9 mouse cellular contexts compared by ENCODE assay signal in genomic region chr9:61259421-61260174, GRCm38 (mm10).
A peak's percentile ranks its signal among the peaks of the same experiment; 100 is the strongest.
DNase-seq lines count a peak whose midpoint lies in the region; ATAC-seq lines count a peak whose summit lies in the region.
"Had no signal": no experiment of that assay in that cellular context is flagged by ENCODE, and none has a peak within 500 bp of the region (broad histone marks: within the 10 kb centered on the region; RNA-seq: fewer than 3 reads in every experiment).

No protein-coding gene starts in this region.

- H3K4me2 ChIP-seq in embryonic facial prominence, embryonic 14.5 days (ENCODE audit: low read depth, low read length), result no peak overlapping the region
- no peak overlapping the region for H3K4me2 ChIP-seq in intestine, embryonic 15.5 days (replicated peaks)
- no peak overlapping the region for H3K4me2 ChIP-seq in stomach, embryonic 16.5 days (ENCODE audit: low read depth, low read length)
- H3K4me2 ChIP-seq: forebrain, embryonic 13.5 days had no signal

- no peak overlapping the region for H3K4me3 ChIP-seq in embryonic facial prominence, embryonic 14.5 days (ENCODE audit: low read depth, low read length)
- no peak overlapping the region for H3K4me3 ChIP-seq in intestine, embryonic 15.5 days (replicated peaks)
- H3K4me3 ChIP-seq in stomach, embryonic 16.5 days (replicated peaks; ENCODE audit: low read length), result no peak overlapping the region
- H3K4me3 ChIP-seq: forebrain, embryonic 13.5 days had no signal

- no peak overlapping the region; the same call in 1 of the 2 replicates for H3K27ac ChIP-seq in embryonic facial prominence, embryonic 14.5 days (replicated peaks; ENCODE audit: low read depth, low read length)
- no peak overlapping the region for H3K27ac ChIP-seq in intestine, embryonic 15.5 days
- 0 out of 2 replicates have a peak overlapping the region, but pooled peaks have one; percentile 11 for H3K27ac ChIP-seq in stomach, embryonic 16.5 days (ENCODE audit: low read length)
- H3K27ac ChIP-seq: forebrain, embryonic 13.5 days had no signal

- H3K9me3 ChIP-seq in embryonic facial prominence, embryonic 14.5 days (ENCODE audit: control insufficient read depth, low read length), result no peaks in the 10 kb centered on the region
- H3K9me3 ChIP-seq in intestine, embryonic 15.5 days, result no peaks in the 10 kb centered on the region
- H3K9me3 ChIP-seq in stomach, embryonic 16.5 days (replicated peaks; ENCODE audit: control insufficient read depth, low read length), result no peaks in the 10 kb centered on the region

- 9% methylated on average over 7 of the region's 7 CpGs for WGBS in embryonic facial prominence, embryonic 14.5 days
- WGBS in intestine, embryonic 15.5 days, result 20% methylated on average over 7 of the region's 7 CpGs
- 17% methylated on average over 7 of the region's 7 CpGs for WGBS in stomach, embryonic 16.5 days

- no peaks in the 10 kb centered on the region for H3K36me3 ChIP-seq in embryonic facial prominence, embryonic 14.5 days (ENCODE audit: control insufficient read depth, insufficient read depth, low read length)
- H3K36me3 ChIP-seq in intestine, embryonic 15.5 days, result no peaks in the 10 kb centered on the region
- H3K36me3 ChIP-seq in stomach, embryonic 16.5 days (ENCODE audit: control insufficient read depth, insufficient read depth, low read length), result no peaks in the 10 kb centered on the region

- no peaks in the 10 kb centered on the region for H3K27me3 ChIP-seq in embryonic facial prominence, embryonic 14.5 days (replicated peaks; ENCODE audit: control insufficient read depth, insufficient read depth, low read length)
- H3K27me3 ChIP-seq in intestine, embryonic 15.5 days (replicated peaks), result no peaks in the 10 kb centered on the region
- no peaks in the 10 kb centered on the region for H3K27me3 ChIP-seq in stomach, embryonic 16.5 days (ENCODE audit: control insufficient read depth, insufficient read depth, low read length)
- H3K27me3 ChIP-seq: forebrain, embryonic 13.5 days had no signal

- H3K9ac ChIP-seq in embryonic facial prominence, embryonic 14.5 days (ENCODE audit: low read depth, low read length), result no peak overlapping the region
- no peak overlapping the region for H3K9ac ChIP-seq in intestine, embryonic 15.5 days
- H3K9ac ChIP-seq in stomach, embryonic 16.5 days (ENCODE audit: low read length), result no peak overlapping the region
- H3K9ac ChIP-seq: forebrain, embryonic 13.5 days had no signal

- peaks cover 30% of the 10 kb centered on the region for H3K4me1 ChIP-seq in embryonic facial prominence, embryonic 14.5 days (ENCODE audit: control insufficient read depth, insufficient read depth, low read length)
- H3K4me1 ChIP-seq in intestine, embryonic 15.5 days (replicated peaks), result peaks cover 25% of the 10 kb centered on the region
- H3K4me1 ChIP-seq in stomach, embryonic 16.5 days (ENCODE audit: control insufficient read depth, insufficient read depth, low read length), result peaks cover 25% of the 10 kb centered on the region

- DNase-seq in lung, postnatal 10 days, result peak; percentile 30
- no peak for DNase-seq in lung, postnatal 25 days (ENCODE audit: low spot score)
- peak; percentile 88 for DNase-seq in embryonic facial prominence, embryonic 14.5 days (ENCODE audit: low spot score)
- no peak for DNase-seq in right cerebral cortex, adult 2 months (ENCODE audit: low spot score in 2 of 2)
- no peak for DNase-seq in cerebellum, adult 9-11 months
- no peak for DNase-seq in frontal cortex, postnatal 25 days (ENCODE audit: low spot score in 2 of 2)

- ATAC-seq in embryonic facial prominence, embryonic 14.5 days (ENCODE audit: low read depth), result peak; percentile 86
- peak; percentile 62 for ATAC-seq in intestine, embryonic 15.5 days
- ATAC-seq in stomach, embryonic 16.5 days (ENCODE audit: insufficient read depth, low FRiP score), result peak; percentile 68; the same call in 1 of the 2 replicates
- ATAC-seq: forebrain, embryonic 13.5 days had no signal

Comparison
In these comparisons a context has a peak if more than half of its experiments do, and no peak if none do; other contexts are left out.
1. DNase-seq: peak in lung, postnatal 10 days (single experiment) and embryonic facial prominence, embryonic 14.5 days (single experiment); none in lung, postnatal 25 days (single experiment), right cerebral cortex, adult 2 months (0 of 2), cerebellum, adult 9-11 months (single experiment) and frontal cortex, postnatal 25 days (0 of 2).
2. Peak in every context shown above with its lines, with median percentiles within 50 percentile points of each other: ATAC-seq.